Mouse (Mus musculus) gonadal fat pad, adult 2 months (tissue): ENCODE results near the gene Amfr. TPM values are rescaled to one million over a fixed set of nuclear protein-coding genes. Genes with fewer than 3 reads are reported as not detected.

Experiments used
- DNase-seq: peaks from one replicate; pipeline ENCODE4 v3.0.0-alpha.2; 2012; ENCODE audit warnings: low read depth
- polyA plus RNA-seq: library from polyadenylated mRNA; depleted of rRNA; stranded (reverse); fragments of >200 nt; gene quantifications from 2 replicates; pipeline ENCODE4 v1.2.3, GENCODE M21; 2012

The Amfr gene
- polyA plus RNA-seq, 1 experiment: 138 TPM

- peak; percentile 8 for DNase-seq
Observed at GRCm38 (mm10) chr8:93981679-93982215, 30.9 kb downstream of the Amfr start.

- no peak for DNase-seq
Observed at GRCm38 (mm10) chr8:93980141-93980540, 32.5 kb downstream of the Amfr start.

GRCm38 (mm10) chr8:93976446-93977211, 36.0 kb downstream of the Amfr start:
- DNase-seq: no peak

GRCm38 (mm10) chr8:93975358-93975757, 37.3 kb downstream of the Amfr start:
- no peak for DNase-seq

GRCm38 (mm10) chr8:93974602-93975186, 37.9 kb downstream of the Amfr start:
- no peak for DNase-seq

GRCm38 (mm10) chr8:93973831-93974375, 38.7 kb downstream of the Amfr start:
- no peak for DNase-seq

GRCm38 (mm10) chr8:93972971-93973734, 39.5 kb downstream of the Amfr start:
- no peak for DNase-seq

GRCm38 (mm10) chr8:93972211-93972610, 40.4 kb downstream of the Amfr start:
- no peak for DNase-seq

- DNase-seq: no peak
Observed at GRCm38 (mm10) chr8:93971451-93971850, 41.2 kb downstream of the Amfr start.

GRCm38 (mm10) chr8:93969626-93970340, 42.9 kb downstream of the Amfr start:
- DNase-seq: no peak

GRCm38 (mm10) chr8:93968293-93968692, 44.3 kb downstream of the Amfr start:
- no peak for DNase-seq

- no peak for DNase-seq
Observed at GRCm38 (mm10) chr8:93960909-93961308, 51.7 kb downstream of the Amfr start.

- no peak for DNase-seq
Observed at GRCm38 (mm10) chr8:93958402-93958801, 54.2 kb downstream of the Amfr start.

- DNase-seq: no peak
Observed at GRCm38 (mm10) chr8:93952511-93952910, 60.1 kb downstream of the Amfr start.

- DNase-seq: no peak
Observed at GRCm38 (mm10) chr8:93950133-93950532, 62.5 kb downstream of the Amfr start.

GRCm38 (mm10) chr8:93946397-93946796, 66.2 kb downstream of the Amfr start:
- no peak for DNase-seq

- DNase-seq: no peak
Observed at GRCm38 (mm10) chr8:93945781-93946180, 66.9 kb downstream of the Amfr start.

GRCm38 (mm10) chr8:93941636-93942054, 71.0 kb downstream of the Amfr start:
- DNase-seq: no peak

GRCm38 (mm10) chr8:93940542-93941423, 71.9 kb downstream of the Amfr start:
- no peak for DNase-seq

GRCm38 (mm10) chr8:93938193-93938592, 74.4 kb downstream of the Amfr start:
- no peak for DNase-seq
